Mouse (Mus musculus): ENCODE results near the gene Nfic. TPM values are rescaled to one million over a fixed set of nuclear protein-coding genes. Genes with fewer than 3 reads are reported as not detected.

Gene Nfic
- polyA plus RNA-seq, 1 experiment: 26.7 TPM

DNA sequence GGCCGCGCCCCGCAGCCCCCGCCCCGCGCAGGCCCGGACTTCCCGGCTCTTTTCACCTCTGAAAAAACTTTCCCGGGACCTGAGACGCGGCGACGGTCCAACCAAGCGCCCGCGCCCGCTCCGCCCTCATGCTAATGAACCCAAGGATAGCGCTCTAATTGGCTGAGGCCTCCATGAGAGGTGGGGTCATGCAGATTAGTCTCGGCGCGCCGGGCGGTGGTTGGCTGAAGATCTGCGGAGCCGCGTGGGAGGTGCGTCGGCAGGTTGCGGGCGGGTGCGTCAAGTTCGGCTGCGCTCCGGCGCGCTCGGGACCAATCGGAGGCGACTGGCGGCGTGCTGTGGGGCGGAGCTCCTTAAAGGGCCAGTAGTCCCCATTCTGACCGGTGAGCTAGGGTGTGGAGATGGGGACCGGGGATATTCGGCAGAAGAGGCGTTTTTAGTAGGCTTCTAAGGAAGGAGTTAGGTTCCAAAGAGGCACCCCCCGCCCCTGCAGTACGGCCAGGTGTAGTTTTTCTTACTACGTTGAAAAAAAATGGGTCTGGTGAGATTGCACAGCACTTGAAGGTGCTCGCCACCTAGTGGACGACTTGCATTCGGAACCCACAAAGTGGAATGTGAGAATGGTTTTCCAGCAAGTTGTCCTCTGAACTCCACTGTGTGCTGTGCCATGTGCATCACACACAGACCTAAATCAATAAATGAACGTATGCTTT is 104.9 kb downstream of the Nfic start, which contains the start of gene Hmg20b:
Hmg20b (minus strand) TSS at position 130 of the 713 bp plus-strand sequence.
- Histone ChIP-seq H3K4me1 (replicated peaks; ENCODE audit: control insufficient read depth, insufficient read depth, low read length) (peaks cover 31% of the 10 kb centered on the region), H3K27ac (ENCODE audit: control insufficient read depth, insufficient read depth, low read length) (peak within 1 kb of the TSS; percentile 26; the same call in 1 of the 2 replicates)

GRCm38 (mm10) chr10:81349961-81350350 is 105.5 kb downstream of the Nfic start:
- DNase-seq: no peak

More for the DNA sequence above, 104.9 kb downstream of the Nfic start, which contains the start of gene Hmg20b:
- H3K4me3 ChIP-seq (ENCODE audit: control insufficient read depth, insufficient read depth, low read length): peak within 1 kb of the TSS; percentile 60
- H3K27me3 ChIP-seq (ENCODE audit: control insufficient read depth, insufficient read depth, low read length): no peaks in the 10 kb centered on the region
- DNase-seq: peak; percentile 99
- peak; percentile 63; the same call in 1 of the 2 replicates for TF ChIP-seq POLR2A (IDR thresholded peaks at IDR 0.05; ENCODE audit: control insufficient read depth, extremely low read depth, insufficient read depth, low read length, poor library complexity)
- TF ChIP-seq CTCF (IDR thresholded peaks at IDR 0.05; ENCODE audit: borderline replicate concordance, control insufficient read depth, extremely low read depth, insufficient read depth, low read length, poor library complexity): peak; percentile 72; the same call in 1 of the 2 replicates
- H3K36me3 ChIP-seq (ENCODE audit: control insufficient read depth, insufficient read depth, low read length): no peaks in the 10 kb centered on the region
- WGBS: under 1% methylated on average over 54 of the region's 54 CpGs

GRCm38 (mm10) chr10:81349146-81349545 is 106.3 kb downstream of the Nfic start:
- H3K27ac ChIP-seq (ENCODE audit: control insufficient read depth, insufficient read depth, low read length): no peak overlapping the region
- peaks cover 31% of the 10 kb centered on the region for H3K4me1 ChIP-seq (replicated peaks; ENCODE audit: control insufficient read depth, insufficient read depth, low read length)
- WGBS: 23% methylated on average over 12 of the region's 12 CpGs
- DNase-seq: no peak
- peak overlapping the region; percentile 60 for H3K4me3 ChIP-seq (ENCODE audit: control insufficient read depth, insufficient read depth, low read length)
- H3K36me3 ChIP-seq (ENCODE audit: control insufficient read depth, insufficient read depth, low read length): no peaks in the 10 kb centered on the region
- TF ChIP-seq CTCF (IDR thresholded peaks at IDR 0.05; ENCODE audit: borderline replicate concordance, control insufficient read depth, extremely low read depth, insufficient read depth, low read length, poor library complexity) (no peak), POLR2A (IDR thresholded peaks at IDR 0.05; ENCODE audit: control insufficient read depth, extremely low read depth, insufficient read depth, low read length, poor library complexity) (no peak)
- no peaks in the 10 kb centered on the region for H3K27me3 ChIP-seq (ENCODE audit: control insufficient read depth, insufficient read depth, low read length)

More at GRCm38 (mm10) chr10:81349961-81350350, 105.5 kb downstream of the Nfic start:
- Histone ChIP-seq H3K4me1 (replicated peaks; ENCODE audit: control insufficient read depth, insufficient read depth, low read length) (peaks cover 31% of the 10 kb centered on the region), H3K27me3 (ENCODE audit: control insufficient read depth, insufficient read depth, low read length) (no peaks in the 10 kb centered on the region), H3K4me3 (ENCODE audit: control insufficient read depth, insufficient read depth, low read length) (peak overlapping the region; percentile 60), H3K27ac (ENCODE audit: control insufficient read depth, insufficient read depth, low read length) (no peak overlapping the region), H3K36me3 (ENCODE audit: control insufficient read depth, insufficient read depth, low read length) (no peaks in the 10 kb centered on the region)
- TF ChIP-seq POLR2A (IDR thresholded peaks at IDR 0.05; ENCODE audit: control insufficient read depth, extremely low read depth, insufficient read depth, low read length, poor library complexity) (no peak), CTCF (IDR thresholded peaks at IDR 0.05; ENCODE audit: borderline replicate concordance, control insufficient read depth, extremely low read depth, insufficient read depth, low read length, poor library complexity) (no peak)
- whole genome bisulfite sequencing: under 1% methylated on average over 29 of the region's 29 CpGs

DNA sequence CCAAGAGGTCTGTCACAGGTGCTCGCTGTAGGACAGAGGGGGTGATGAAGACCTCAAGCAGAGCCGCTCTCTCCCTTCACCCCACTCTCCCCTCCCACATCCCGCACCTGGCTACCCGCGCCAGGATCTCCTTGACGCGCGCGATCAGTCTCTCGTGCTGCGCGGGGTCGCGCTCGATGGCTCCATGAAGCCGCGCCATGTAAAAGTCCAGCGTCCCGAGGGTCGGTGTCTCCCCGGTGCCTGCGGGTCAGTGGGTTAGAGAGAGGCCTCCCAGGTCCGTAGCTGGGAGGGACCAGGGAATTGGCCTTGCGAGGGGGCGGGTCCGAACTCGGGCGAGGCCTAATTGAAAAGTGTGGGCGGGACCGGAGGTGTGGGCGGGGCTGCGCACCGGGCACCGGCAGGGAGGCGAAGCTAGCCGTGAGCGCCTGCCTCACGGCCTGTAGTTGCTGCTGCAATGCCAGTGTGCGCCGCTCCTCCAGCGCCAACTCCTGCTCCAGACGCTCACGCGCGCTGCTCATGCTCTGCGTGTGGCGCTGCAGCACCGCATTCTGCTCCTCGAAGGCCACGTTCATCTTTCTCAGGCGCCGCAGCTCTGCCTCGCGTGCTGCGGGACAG is 108.9 kb downstream of the Nfic start:
- DNase-seq: no peak
- no peaks in the 10 kb centered on the region for H3K36me3 ChIP-seq (ENCODE audit: control insufficient read depth, insufficient read depth, low read length)
- peaks cover 11% of the 10 kb centered on the region for H3K27me3 ChIP-seq (ENCODE audit: control insufficient read depth, insufficient read depth, low read length)
- H3K27ac ChIP-seq (ENCODE audit: control insufficient read depth, insufficient read depth, low read length): no peak overlapping the region
- H3K4me1 ChIP-seq (replicated peaks; ENCODE audit: control insufficient read depth, insufficient read depth, low read length): peaks cover 25% of the 10 kb centered on the region
- no peak overlapping the region for H3K4me3 ChIP-seq (ENCODE audit: control insufficient read depth, insufficient read depth, low read length)
- WGBS: 24% methylated on average over 55 of the region's 55 CpGs
- TF ChIP-seq CTCF (IDR thresholded peaks at IDR 0.05; ENCODE audit: borderline replicate concordance, control insufficient read depth, extremely low read depth, insufficient read depth, low read length, poor library complexity) (0 out of 2 replicates have a peak, but pooled peaks have one; percentile 30), POLR2A (IDR thresholded peaks at IDR 0.05; ENCODE audit: control insufficient read depth, extremely low read depth, insufficient read depth, low read length, poor library complexity) (no peak)

Other genes with a start within 250 kb of the Nfic start
- 2.4 and 2.5 TPM in 2 replicates for gene Atcay, start 224.8 kb downstream of the Nfic start, polyA plus RNA-seq (2012; rRNA removed)
- gene Zfr2, start 222.5 kb downstream of the Nfic start, polyA plus RNA-seq (2012; rRNA removed): 9.1 and 9.6 TPM in 2 replicates
- 19.5 and 21.0 TPM in 2 replicates for gene Matk, start 202.7 kb downstream of the Nfic start, polyA plus RNA-seq (2012; rRNA removed)
- 102 and 118 TPM in 2 replicates for gene Mrpl54, start 188.7 kb downstream of the Nfic start, polyA plus RNA-seq (2012; rRNA removed)
- gene Apba3, start 188.7 kb downstream of the Nfic start, polyA plus RNA-seq (2012; rRNA removed): 125 and 136 TPM in 2 replicates
- 27.5 and 34.5 TPM in 2 replicates for gene Tjp3, start 164.1 kb downstream of the Nfic start, polyA plus RNA-seq (2012; rRNA removed)
- gene Pip5k1c, start 162.7 kb downstream of the Nfic start, polyA plus RNA-seq (2012; rRNA removed): 212 and 239 TPM in 2 replicates
- gene Cactin, start 134.5 kb downstream of the Nfic start, polyA plus RNA-seq (2012; rRNA removed): 89.3 and 89.6 TPM in 2 replicates
- 310 and 312 TPM in 2 replicates for gene Tbxa2r, start 126.9 kb downstream of the Nfic start, polyA plus RNA-seq (2012; rRNA removed)
- gene Gipc3, start 112.4 kb downstream of the Nfic start, polyA plus RNA-seq (2012; rRNA removed): 0.70 and 0.82 TPM in 2 replicates
- gene Hmg20b, start 105.2 kb downstream of the Nfic start, polyA plus RNA-seq (2012; rRNA removed): 199 and 209 TPM in 2 replicates
- 65.3 and 85.5 TPM in 2 replicates for gene Mfsd12, start 98.1 kb downstream of the Nfic start, polyA plus RNA-seq (2012; rRNA removed)
- 12.7 TPM in 2 replicates for gene 4930404N11Rik, start 89.8 kb downstream of the Nfic start, polyA plus RNA-seq (2012; rRNA removed)
- 181 and 201 TPM in 2 replicates for gene Fzr1, start 77.1 kb downstream of the Nfic start, polyA plus RNA-seq (2012; rRNA removed)
- gene Dohh, start 71.2 kb downstream of the Nfic start, polyA plus RNA-seq (2012; rRNA removed): 119 and 123 TPM in 2 replicates
- gene Gm48551, start 71.2 kb downstream of the Nfic start, polyA plus RNA-seq (2012; rRNA removed): 4.1 and 5.3 TPM in 2 replicates
- gene Gm48552, start 66.6 kb downstream of the Nfic start, polyA plus RNA-seq (2012; rRNA removed): 7.5 and 8.4 TPM in 2 replicates
- 49.7 and 51.1 TPM in 2 replicates for gene Smim24, start 62.6 kb downstream of the Nfic start, polyA plus RNA-seq (2012; rRNA removed)
- 4.3 and 5.1 TPM in 2 replicates for gene Celf5, start 27.1 kb upstream of the Nfic start, polyA plus RNA-seq (2012; rRNA removed)
- gene Ncln, start 40.8 kb upstream of the Nfic start, polyA plus RNA-seq (2012; rRNA removed): 332 and 337 TPM in 2 replicates
- gene S1pr4, start 44.5 kb upstream of the Nfic start, polyA plus RNA-seq (2012; rRNA removed): 84.3 and 87.2 TPM in 2 replicates
- 9.5 and 10.6 TPM in 2 replicates for gene Gna15, start 68.6 kb upstream of the Nfic start, polyA plus RNA-seq (2012; rRNA removed)
- 73.1 and 81.0 TPM in 2 replicates for gene Gna11, start 89.6 kb upstream of the Nfic start, polyA plus RNA-seq (2012; rRNA removed)
- 3,110 and 3,125 TPM in 2 replicates for gene Aes, start 103.9 kb upstream of the Nfic start, polyA plus RNA-seq (2012; rRNA removed)
- 100 and 115 TPM in 2 replicates for gene Tle2, start 118.9 kb upstream of the Nfic start, polyA plus RNA-seq (2012; rRNA removed)
- 22.5 and 28.8 TPM in 2 replicates for gene Tle6, start 145.4 kb upstream of the Nfic start, polyA plus RNA-seq (2012; rRNA removed)
- 2.8 and 3.3 TPM in 2 replicates for gene BC025920, start 150.6 kb upstream of the Nfic start, polyA plus RNA-seq (2012; rRNA removed)
- gene Sirt6, start 172.2 kb upstream of the Nfic start, polyA plus RNA-seq (2012; rRNA removed): 81.9 and 84.7 TPM in 2 replicates
- 16.3 and 19.1 TPM in 2 replicates for gene Ankrd24, start 172.9 kb upstream of the Nfic start, polyA plus RNA-seq (2012; rRNA removed)
- gene Gm10778, start 193.4 kb upstream of the Nfic start, polyA plus RNA-seq (2012; rRNA removed): 0.75 and 0.94 TPM in 2 replicates
- 1.4 and 1.8 TPM in 2 replicates for gene Zfp433, start 249.2 kb upstream of the Nfic start, polyA plus RNA-seq (2012; rRNA removed)

Measured in thymus, adult 2 months (tissue).